Mouse (Mus musculus) bone marrow macrophage, adult 2 months (primary cell): ENCODE measurements around the gene Ell3.
A peak's percentile ranks its signal among the peaks of the same experiment; 100 is the strongest.

ENCODE experiments used
- CTCF ChIP-seq: IDR thresholded peaks from 2 replicates; pipeline ENCODE4 v1.5.1; 2012; ENCODE audit warnings: low read depth, mild to moderate bottlenecking, low read length, moderate library complexity
- POLR2A ChIP-seq: IDR thresholded peaks from 2 replicates; pipeline ENCODE4 v1.6.1; 2012; ENCODE audit warnings: mild to moderate bottlenecking, low read depth, low read length, borderline replicate concordance

- TF ChIP-seq CTCF (peak; percentile 48), POLR2A (no peak)
Measured at GRCm38 (mm10) chr2:121480498-121480897, 36.4 kb upstream of the Ell3 start.
